Mouse (Mus musculus): ENCODE measurements around the gene Kdsr. TPM values are rescaled to one million over a fixed set of nuclear protein-coding genes. Genes with fewer than 3 reads are reported as not detected.

Kdsr gene
- polyA plus RNA-seq, 1 experiment from 2014 or later: 18.1 TPM

GRCm38 (mm10) chr1:106717071-106717601 is 42.4 kb downstream of the Kdsr start:
- Histone ChIP-seq H3K9me3 (ENCODE audit: control insufficient read depth, low read length) (no peaks in the 10 kb centered on the region), H3K9ac (replicated peaks; ENCODE audit: low read length) (no peak overlapping the region), H3K4me1 (ENCODE audit: control insufficient read depth, insufficient read depth, low read length) (peaks cover 10% of the 10 kb centered on the region), H3K27me3 (ENCODE audit: control insufficient read depth, insufficient read depth, low read length) (no peaks in the 10 kb centered on the region), H3K36me3 (ENCODE audit: control insufficient read depth, insufficient read depth, low read length) (no peaks in the 10 kb centered on the region), H3K4me3 (replicated peaks; ENCODE audit: low read depth, low read length) (no peak overlapping the region), H3K4me2 (ENCODE audit: low read length) (no peak overlapping the region), H3K27ac (replicated peaks; ENCODE audit: low read depth, low read length) (no peak overlapping the region)
- DNase-seq: peak; percentile 91
- 22% methylated on average over 7 of the region's 7 CpGs for WGBS
- ATAC-seq (ENCODE audit: low FRiP score, low TSS enrichment): no peak

- Histone ChIP-seq H3K4me1 (ENCODE audit: control insufficient read depth, insufficient read depth, low read length) (peaks cover 19% of the 10 kb centered on the region), H3K36me3 (ENCODE audit: control insufficient read depth, insufficient read depth, low read length) (no peaks in the 10 kb centered on the region), H3K9ac (replicated peaks; ENCODE audit: low read length) (no peak overlapping the region), H3K9me3 (ENCODE audit: control insufficient read depth, low read length) (no peaks in the 10 kb centered on the region), H3K27ac (replicated peaks; ENCODE audit: low read depth, low read length) (no peak overlapping the region), H3K27me3 (ENCODE audit: control insufficient read depth, insufficient read depth, low read length) (no peaks in the 10 kb centered on the region), H3K4me2 (ENCODE audit: low read length) (no peak overlapping the region), H3K4me3 (replicated peaks; ENCODE audit: low read depth, low read length) (no peak overlapping the region)
- WGBS: 89% methylated on average over 3 of the region's 3 CpGs
- no peak for ATAC-seq (ENCODE audit: low FRiP score, low TSS enrichment)
- no peak for DNase-seq
Measured at GRCm38 (mm10) chr1:106716141-106716540, 43.4 kb downstream of the Kdsr start.

- ATAC-seq (ENCODE audit: low FRiP score, low TSS enrichment) (no peak), DNase-seq (no peak)
- peak overlapping the region; percentile 96 for H3K4me2 ChIP-seq (ENCODE audit: low read length)
- peak overlapping the region; percentile 92; the same call in 1 of the 2 replicates for H3K27ac ChIP-seq (replicated peaks; ENCODE audit: low read depth, low read length)
- no peaks in the 10 kb centered on the region for H3K36me3 ChIP-seq (ENCODE audit: control insufficient read depth, insufficient read depth, low read length)
- peak overlapping the region; percentile 74; the same call in 1 of the 2 replicates for H3K4me3 ChIP-seq (replicated peaks; ENCODE audit: low read depth, low read length)
- 87% methylated on average over 13 of the region's 13 CpGs for WGBS
- peak overlapping the region; percentile 92; the same call in 1 of the 2 replicates for H3K9ac ChIP-seq (replicated peaks; ENCODE audit: low read length)
- no peaks in the 10 kb centered on the region for H3K9me3 ChIP-seq (ENCODE audit: control insufficient read depth, low read length)
- peaks cover 22% of the 10 kb centered on the region for H3K4me1 ChIP-seq (ENCODE audit: control insufficient read depth, insufficient read depth, low read length)
- H3K27me3 ChIP-seq (ENCODE audit: control insufficient read depth, insufficient read depth, low read length): no peaks in the 10 kb centered on the region
Measured at GRCm38 (mm10) chr1:106715111-106716083, 44.1 kb downstream of the Kdsr start.

GRCm38 (mm10) chr1:106714530-106714981 is 45.0 kb downstream of the Kdsr start:
- Histone ChIP-seq H3K9me3 (ENCODE audit: control insufficient read depth, low read length) (no peaks in the 10 kb centered on the region), H3K4me3 (replicated peaks; ENCODE audit: low read depth, low read length) (peak overlapping the region; percentile 74), H3K36me3 (ENCODE audit: control insufficient read depth, insufficient read depth, low read length) (no peaks in the 10 kb centered on the region), H3K4me2 (ENCODE audit: low read length) (peak overlapping the region; percentile 96), H3K27me3 (ENCODE audit: control insufficient read depth, insufficient read depth, low read length) (no peaks in the 10 kb centered on the region), H3K4me1 (ENCODE audit: control insufficient read depth, insufficient read depth, low read length) (peaks cover 22% of the 10 kb centered on the region), H3K27ac (replicated peaks; ENCODE audit: low read depth, low read length) (peak overlapping the region; percentile 92), H3K9ac (replicated peaks; ENCODE audit: low read length) (peak overlapping the region; percentile 92)
- DNase-seq (peak; percentile 72), ATAC-seq (ENCODE audit: low FRiP score, low TSS enrichment) (no peak; the same call in 1 of the 2 replicates)
- whole genome bisulfite sequencing: 6% methylated on average over 21 of the region's 21 CpGs

- Histone ChIP-seq H3K36me3 (ENCODE audit: control insufficient read depth, insufficient read depth, low read length) (no peaks in the 10 kb centered on the region), H3K27ac (replicated peaks; ENCODE audit: low read depth, low read length) (peak within 1 kb of the TSS; percentile 92), H3K4me2 (ENCODE audit: low read length) (peak within 1 kb of the TSS; percentile 96), H3K4me1 (ENCODE audit: control insufficient read depth, insufficient read depth, low read length) (peaks cover 22% of the 10 kb centered on the region), H3K9me3 (ENCODE audit: control insufficient read depth, low read length) (no peaks in the 10 kb centered on the region), H3K9ac (replicated peaks; ENCODE audit: low read length) (peak within 1 kb of the TSS; percentile 92), H3K27me3 (ENCODE audit: control insufficient read depth, insufficient read depth, low read length) (no peaks in the 10 kb centered on the region), H3K4me3 (replicated peaks; ENCODE audit: low read depth, low read length) (peak within 1 kb of the TSS; percentile 74)
- under 1% methylated on average over 80 of the region's 95 CpGs for WGBS
- DNase-seq (peak; percentile 90), ATAC-seq (ENCODE audit: low FRiP score, low TSS enrichment) (peak; percentile 88)
Measured at GRCm38 (mm10) chr1:106713621-106714529, 45.7 kb downstream of the Kdsr start, which contains the start of gene Bcl2. Gene Bcl2, minus strand, starts transcription at chr1:106714274.

- DNase-seq (peak; percentile 67), ATAC-seq (ENCODE audit: low FRiP score, low TSS enrichment) (no peak)
- WGBS: 9% methylated on average over 22 of the region's 22 CpGs
- peak overlapping the region; percentile 96 for H3K4me2 ChIP-seq (ENCODE audit: low read length)
- peaks cover 22% of the 10 kb centered on the region for H3K4me1 ChIP-seq (ENCODE audit: control insufficient read depth, insufficient read depth, low read length)
- no peak overlapping the region for H3K27ac ChIP-seq (replicated peaks; ENCODE audit: low read depth, low read length)
- no peaks in the 10 kb centered on the region for H3K36me3 ChIP-seq (ENCODE audit: control insufficient read depth, insufficient read depth, low read length)
- peak overlapping the region; percentile 92 for H3K9ac ChIP-seq (replicated peaks; ENCODE audit: low read length)
- H3K4me3 ChIP-seq (replicated peaks; ENCODE audit: low read depth, low read length): peak overlapping the region; percentile 74
- H3K9me3 ChIP-seq (ENCODE audit: control insufficient read depth, low read length): no peaks in the 10 kb centered on the region
- no peaks in the 10 kb centered on the region for H3K27me3 ChIP-seq (ENCODE audit: control insufficient read depth, insufficient read depth, low read length)
Measured at GRCm38 (mm10) chr1:106712330-106712729, 47.2 kb downstream of the Kdsr start.

- peak; percentile 18 for DNase-seq
- WGBS: 71% methylated on average over 12 of the region's 12 CpGs
Measured at GRCm38 (mm10) chr1:106711356-106712125, 48.0 kb downstream of the Kdsr start.

More at GRCm38 (mm10) chr1:106711356-106712125, 48.0 kb downstream of the Kdsr start:
- Histone ChIP-seq H3K27me3 (ENCODE audit: control insufficient read depth, insufficient read depth, low read length) (no peaks in the 10 kb centered on the region), H3K27ac (replicated peaks; ENCODE audit: low read depth, low read length) (no peak overlapping the region), H3K4me3 (replicated peaks; ENCODE audit: low read depth, low read length) (peak overlapping the region; percentile 74), H3K9me3 (ENCODE audit: control insufficient read depth, low read length) (no peaks in the 10 kb centered on the region), H3K36me3 (ENCODE audit: control insufficient read depth, insufficient read depth, low read length) (no peaks in the 10 kb centered on the region), H3K9ac (replicated peaks; ENCODE audit: low read length) (peak overlapping the region; percentile 92; the same call in 1 of the 2 replicates), H3K4me2 (ENCODE audit: low read length) (peak overlapping the region; percentile 96), H3K4me1 (ENCODE audit: control insufficient read depth, insufficient read depth, low read length) (peaks cover 22% of the 10 kb centered on the region)
- no peak for ATAC-seq (ENCODE audit: low FRiP score, low TSS enrichment)

All from midbrain, embryonic 14.5 days (tissue).